Mouse (Mus musculus): ENCODE measurements around the gene Tbl1xr1.

The Tbl1xr1 gene

GRCm38 (mm10) chr3:22076561-22076935 is at the start of gene Tbl1xr1:
Gene Tbl1xr1, plus strand, starts transcription at chr3:22076652.
- no peak for DNase-seq (ENCODE audit: extremely low spot score, low read depth, low spot score)

GRCm38 (mm10) chr3:22038004-22038403 is 38.4 kb upstream of the Tbl1xr1 start:
- no peak for DNase-seq (ENCODE audit: extremely low spot score, low read depth, low spot score)

GRCm38 (mm10) chr3:22039036-22039795 is 37.2 kb upstream of the Tbl1xr1 start:
- DNase-seq (ENCODE audit: extremely low spot score, low read depth, low spot score): no peak

GRCm38 (mm10) chr3:22040627-22041026 is 35.8 kb upstream of the Tbl1xr1 start:
- DNase-seq (ENCODE audit: extremely low spot score, low read depth, low spot score): no peak

- DNase-seq (ENCODE audit: extremely low spot score, low read depth, low spot score): no peak
Observed at GRCm38 (mm10) chr3:22047203-22047602, 29.2 kb upstream of the Tbl1xr1 start.

- no peak for DNase-seq (ENCODE audit: extremely low spot score, low read depth, low spot score)
Observed at GRCm38 (mm10) chr3:22056664-22057328, 19.7 kb upstream of the Tbl1xr1 start.

- no peak for DNase-seq (ENCODE audit: extremely low spot score, low read depth, low spot score)
Observed at GRCm38 (mm10) chr3:22058206-22058804, 18.1 kb upstream of the Tbl1xr1 start.

GRCm38 (mm10) chr3:22061163-22061562 is 15.3 kb upstream of the Tbl1xr1 start:
- no peak for DNase-seq (ENCODE audit: extremely low spot score, low read depth, low spot score)

GRCm38 (mm10) chr3:22068621-22069020 is 7.8 kb upstream of the Tbl1xr1 start:
- no peak for DNase-seq (ENCODE audit: extremely low spot score, low read depth, low spot score)

- no peak for DNase-seq (ENCODE audit: extremely low spot score, low read depth, low spot score)
Observed at GRCm38 (mm10) chr3:22073916-22074315, 2.5 kb upstream of the Tbl1xr1 start.

- DNase-seq (ENCODE audit: extremely low spot score, low read depth, low spot score): no peak
Observed at GRCm38 (mm10) chr3:22074591-22075294, 1.7 kb upstream of the Tbl1xr1 start.

GRCm38 (mm10) chr3:22075517-22075886 is 950 bp upstream of the Tbl1xr1 start:
- no peak for DNase-seq (ENCODE audit: extremely low spot score, low read depth, low spot score)

GRCm38 (mm10) chr3:22075887-22076560 is 428 bp upstream of the Tbl1xr1 start:
- no peak for DNase-seq (ENCODE audit: extremely low spot score, low read depth, low spot score)

GRCm38 (mm10) chr3:22076936-22077656 is 644 bp downstream of the Tbl1xr1 start:
- no peak for DNase-seq (ENCODE audit: extremely low spot score, low read depth, low spot score)

GRCm38 (mm10) chr3:22077657-22078475 is 1.4 kb downstream of the Tbl1xr1 start:
- no peak for DNase-seq (ENCODE audit: extremely low spot score, low read depth, low spot score)

- DNase-seq (ENCODE audit: extremely low spot score, low read depth, low spot score): no peak
Observed at GRCm38 (mm10) chr3:22078529-22078928, 2.1 kb downstream of the Tbl1xr1 start.

GRCm38 (mm10) chr3:22081869-22082268 is 5.4 kb downstream of the Tbl1xr1 start:
- no peak for DNase-seq (ENCODE audit: extremely low spot score, low read depth, low spot score)

GRCm38 (mm10) chr3:22082823-22083222 is 6.4 kb downstream of the Tbl1xr1 start:
- DNase-seq (ENCODE audit: extremely low spot score, low read depth, low spot score): no peak

- DNase-seq (ENCODE audit: extremely low spot score, low read depth, low spot score): no peak
Observed at GRCm38 (mm10) chr3:22084222-22084996, 8.0 kb downstream of the Tbl1xr1 start.
